Mouse (Mus musculus) layer of hippocampus, postnatal 25 days (tissue): ENCODE results near the gene Phf21b. TPM values are rescaled to one million over a fixed set of nuclear protein-coding genes. Genes with fewer than 3 reads are reported as not detected.
"Not testable (repeated sequence)": the region's sequence is repeated elsewhere in the genome, so short reads cannot be mapped to it uniquely, and the experiment has no call there.

Experiments
- DNase-seq, 2 experiments: peaks; one replicate each; pipeline ENCODE4 v3.0.0; 2022; ENCODE audit warnings: mixed read lengths in 2 of 2, low spot score in 1 of 2; ENCODE audit errors: extremely low spot score in 1 of 2
- total RNA-seq, 2 experiments: library from RNA; stranded (reverse); gene quantifications; 2 replicates each; pipeline ENCODE4 v1.2.3; 2021

Gene Phf21b
- total RNA-seq, 2 experiments from 2014 or later = 6.4 to 10.1 TPM

GRCm38 (mm10) chr15:84784812-84785211 lies 71.0 kb downstream of the Phf21b start:
- DNase-seq = no peak

GRCm38 (mm10) chr15:84778587-84778986 lies 77.3 kb downstream of the Phf21b start:
- DNase-seq = no peak

GRCm38 (mm10) chr15:84775421-84776174 lies 80.3 kb downstream of the Phf21b start:
- peak in 1 of 2 experiments; percentile 44 for DNase-seq

GRCm38 (mm10) chr15:84772191-84773111 lies 83.4 kb downstream of the Phf21b start:
- DNase-seq = no peak

GRCm38 (mm10) chr15:84769641-84770341 lies 86.1 kb downstream of the Phf21b start:
- DNase-seq = no peak

- not testable (repeated sequence) for DNase-seq
Measured at GRCm38 (mm10) chr15:84768531-84768930, 87.3 kb downstream of the Phf21b start.

- DNase-seq = no peak
Measured at GRCm38 (mm10) chr15:84766621-84767020, 89.2 kb downstream of the Phf21b start.

- no peak for DNase-seq
Measured at GRCm38 (mm10) chr15:84763423-84763812, 92.4 kb downstream of the Phf21b start.

GRCm38 (mm10) chr15:84762712-84763422 lies 93.0 kb downstream of the Phf21b start:
- DNase-seq = no peak

- DNase-seq = peak in 1 of 2 experiments; percentile 70
Measured at GRCm38 (mm10) chr15:84758493-84758892, 97.4 kb downstream of the Phf21b start.

GRCm38 (mm10) chr15:84756426-84756825 lies 99.4 kb downstream of the Phf21b start:
- DNase-seq = peak in 1 of 2 experiments; percentile 29

- DNase-seq = peak; percentile 72 to 81
Measured at GRCm38 (mm10) chr15:84754987-84755386, 100.9 kb downstream of the Phf21b start.

- DNase-seq = no peak
Measured at GRCm38 (mm10) chr15:84745831-84746230, 110.0 kb downstream of the Phf21b start.

GRCm38 (mm10) chr15:84744308-84744707 lies 111.5 kb downstream of the Phf21b start:
- DNase-seq = no peak

GRCm38 (mm10) chr15:84743347-84743746 lies 112.5 kb downstream of the Phf21b start:
- no peak for DNase-seq

- DNase-seq = no peak
Measured at GRCm38 (mm10) chr15:84741573-84741972, 114.3 kb downstream of the Phf21b start.

- no peak for DNase-seq
Measured at GRCm38 (mm10) chr15:84738246-84738645, 117.6 kb downstream of the Phf21b start.

GRCm38 (mm10) chr15:84736994-84737346 lies 118.9 kb downstream of the Phf21b start:
- DNase-seq = no peak

- no peak for DNase-seq
Measured at GRCm38 (mm10) chr15:84736346-84736993, 119.4 kb downstream of the Phf21b start.
